Mouse (Mus musculus) kidney, postnatal 10 days (tissue): ENCODE measurements around the gene Opn5.

Experiments used
- DNase-seq: peaks from one replicate; pipeline ENCODE4 v3.0.0; 2021; ENCODE audit warnings: mixed read lengths

Opn5 gene

GRCm38 (mm10) chr17:42611295-42611694 is at the start of gene Opn5:
Gene Opn5 (minus strand): TSS chr17:42611395.
- DNase-seq: no peak

DNA sequence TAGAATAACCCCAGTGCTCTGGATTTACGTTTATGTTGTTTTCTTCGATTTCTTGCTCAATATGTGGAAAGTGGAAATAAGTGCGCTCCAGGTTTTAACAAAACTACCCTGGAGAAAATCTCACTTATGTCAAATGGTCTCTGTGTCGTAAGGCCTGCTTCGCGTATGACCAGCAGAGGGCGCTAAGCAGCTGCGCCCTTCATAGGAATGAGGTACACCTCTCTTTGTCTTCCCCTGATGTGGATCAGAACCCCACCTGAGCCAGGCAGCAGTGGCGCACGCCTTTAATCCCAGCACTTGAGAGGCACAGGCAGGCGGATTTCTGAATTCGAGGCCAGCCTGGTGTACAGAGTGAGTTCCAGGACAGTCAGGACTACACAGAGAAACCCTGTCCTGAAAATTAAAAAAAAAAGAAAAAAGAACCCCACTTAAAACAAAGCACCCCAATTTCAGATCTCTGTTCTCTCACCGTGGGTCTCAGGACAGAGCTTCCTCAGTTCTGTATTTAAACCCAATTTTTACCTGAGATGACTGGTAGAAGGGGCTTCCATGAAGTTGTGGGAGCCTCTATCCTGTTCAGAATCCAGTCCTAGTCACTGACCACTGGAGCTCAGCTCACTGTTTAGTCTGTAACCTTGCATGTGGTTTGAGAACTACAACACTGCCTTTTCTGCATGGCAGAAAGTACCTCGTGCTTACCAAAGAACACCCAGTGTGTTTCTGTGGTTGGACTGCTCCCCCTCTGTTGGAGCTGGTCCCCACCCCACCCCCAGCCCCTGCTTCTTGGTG is 47.6 kb upstream of the Opn5 start:
- peak; percentile 70 for DNase-seq

- no peak for DNase-seq
Observed at GRCm38 (mm10) chr17:42643416-42643815, 32.2 kb upstream of the Opn5 start.

DNA sequence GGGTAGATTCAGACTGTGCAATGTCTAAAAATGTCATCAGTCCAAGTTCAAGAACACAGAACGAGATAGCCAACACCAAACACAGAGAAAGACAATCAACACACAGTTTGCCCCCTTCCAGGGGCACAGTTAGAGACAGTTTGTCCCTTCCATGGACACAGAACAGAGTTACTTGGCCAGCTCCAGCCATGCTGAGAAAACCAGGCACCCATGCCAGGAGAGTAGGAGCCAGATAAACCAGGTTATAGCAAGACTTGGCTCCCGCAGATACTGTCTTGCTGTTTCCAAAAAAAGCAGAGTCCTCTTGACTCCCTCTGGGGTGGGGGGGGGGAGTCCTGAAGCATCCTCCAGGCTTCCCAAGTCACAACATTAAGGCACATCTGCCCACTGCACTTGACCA is 19.0 kb upstream of the Opn5 start:
- DNase-seq: no peak

DNA sequence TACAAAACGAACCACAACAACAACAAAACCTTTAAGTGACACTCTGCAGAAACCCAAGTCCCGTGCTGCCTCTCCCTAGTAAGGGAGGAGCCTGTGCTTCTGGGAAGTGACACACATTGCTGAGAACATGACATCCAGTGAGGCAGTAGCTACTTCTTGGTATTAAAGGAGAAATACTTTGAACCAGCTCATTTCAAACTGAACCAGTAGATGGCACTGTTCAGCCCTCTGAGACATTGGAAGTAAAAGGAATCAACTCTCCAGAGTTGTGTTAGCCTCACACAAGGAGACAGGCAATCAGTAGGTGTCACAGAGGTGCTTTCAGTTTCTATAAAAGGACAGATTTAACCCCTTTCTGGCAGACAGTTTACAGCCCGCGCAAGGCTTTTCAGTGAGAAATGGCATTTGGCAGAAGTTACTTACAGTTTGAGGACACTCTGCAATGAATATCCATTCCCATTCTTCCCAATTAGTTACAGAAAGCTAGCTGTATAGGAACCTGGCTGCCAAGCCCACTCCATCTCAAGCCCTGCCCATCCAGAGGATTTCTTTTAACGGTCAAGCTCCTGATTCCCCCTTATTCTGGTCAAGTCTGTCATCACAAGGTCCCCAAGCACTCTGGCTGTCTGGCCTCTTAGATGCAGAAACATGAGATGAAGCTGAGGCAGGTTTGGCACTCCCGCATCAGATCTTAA is 2.0 kb upstream of the Opn5 start:
- peak; percentile 57 for DNase-seq

- no peak for DNase-seq
Observed at GRCm38 (mm10) chr17:42608270-42608669, 2.9 kb downstream of the Opn5 start.

- peak; percentile 87 for DNase-seq
Observed at GRCm38 (mm10) chr17:42602829-42603784, 8.1 kb downstream of the Opn5 start.

DNA sequence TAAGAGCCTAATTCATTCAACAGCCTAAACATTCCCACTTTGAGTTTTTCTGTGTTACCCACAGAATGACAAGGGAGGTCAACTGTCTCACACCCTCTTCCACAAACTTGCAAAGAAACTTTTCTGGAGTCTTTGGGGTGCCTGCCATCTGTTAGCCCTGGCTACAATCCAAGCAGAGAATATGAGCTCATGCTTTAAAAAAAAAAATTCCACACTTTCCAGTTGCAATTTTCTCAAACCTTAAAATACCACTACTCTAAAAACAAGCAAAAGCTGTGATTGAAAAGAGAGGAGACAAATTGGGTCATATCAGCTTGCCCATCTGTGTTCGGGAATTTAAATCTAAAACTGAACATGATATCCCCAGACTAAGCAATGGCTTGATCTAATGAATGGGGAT is 24.7 kb downstream of the Opn5 start:
- DNase-seq: no peak

DNA sequence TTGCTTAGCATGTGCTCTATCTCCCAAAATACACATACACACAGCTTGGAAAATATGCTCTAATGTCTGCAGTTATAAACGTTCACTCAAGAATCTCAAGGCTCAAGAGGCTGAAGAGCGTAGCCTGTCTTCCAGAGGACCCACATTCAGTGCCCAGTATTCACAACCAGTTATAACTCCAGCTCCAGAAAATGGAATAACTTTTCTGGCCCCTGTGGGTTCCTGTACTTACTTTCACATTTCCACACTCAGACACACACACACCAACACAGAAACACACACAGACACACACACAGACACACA is 28.2 kb downstream of the Opn5 start:
- DNase-seq: no peak

DNA sequence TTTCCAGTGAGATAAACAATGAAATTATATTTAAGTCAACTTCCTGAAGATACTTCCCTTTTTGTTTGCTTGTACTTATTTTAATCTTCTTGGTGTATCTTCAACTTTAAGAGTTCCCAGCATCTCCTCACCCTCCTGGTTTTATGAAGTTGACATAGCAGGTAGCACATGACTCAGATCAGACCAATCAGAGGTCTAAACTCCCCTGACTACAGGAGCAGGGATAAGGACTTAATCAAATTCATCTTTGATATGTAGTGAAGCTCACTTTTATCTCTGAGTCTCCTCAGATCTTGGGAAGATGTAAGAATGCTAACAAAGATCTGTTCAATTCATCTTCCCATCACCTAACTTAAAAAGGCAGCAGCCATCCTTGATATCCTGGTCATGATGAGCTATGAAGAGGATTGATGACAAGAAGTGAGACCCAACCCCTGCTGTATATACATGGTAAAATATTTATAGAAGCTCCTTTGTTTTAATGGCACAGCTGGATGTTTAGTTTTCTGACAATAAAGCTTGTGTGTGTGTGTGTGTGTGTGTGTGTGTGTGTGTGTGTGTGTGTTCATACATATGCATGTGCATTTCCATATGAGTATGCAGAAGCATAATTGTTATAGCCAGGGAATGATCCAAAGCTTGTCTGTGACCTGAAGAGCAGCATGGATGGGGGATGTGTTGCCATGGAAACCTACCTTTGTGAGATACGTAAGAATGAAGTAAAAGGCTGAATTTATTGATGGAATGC is 28.7 kb downstream of the Opn5 start:
- no peak for DNase-seq

GRCm38 (mm10) chr17:42580623-42581022 is 30.6 kb downstream of the Opn5 start:
- DNase-seq: no peak

DNA sequence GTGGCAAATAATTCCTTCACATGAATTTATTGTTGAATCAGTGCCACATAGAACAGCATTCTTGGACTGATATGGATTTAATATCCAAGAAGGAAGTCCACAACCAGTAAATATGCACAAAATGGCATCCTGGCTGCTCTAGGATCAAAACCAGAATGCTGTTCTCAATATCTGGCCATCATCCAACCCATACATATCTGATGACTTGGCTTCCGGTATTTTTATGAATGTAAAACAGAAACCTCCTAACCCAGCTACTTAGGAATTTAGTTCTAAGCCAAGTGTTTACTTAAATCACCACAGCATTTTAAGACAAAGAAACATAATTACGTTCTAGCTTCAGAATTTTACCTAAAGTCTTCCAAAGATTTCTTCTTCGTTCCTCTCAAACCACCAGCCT is 31.0 kb downstream of the Opn5 start:
- no peak for DNase-seq

- DNase-seq: peak; percentile 13
Observed at GRCm38 (mm10) chr17:42576671-42577168, 34.5 kb downstream of the Opn5 start.

DNA sequence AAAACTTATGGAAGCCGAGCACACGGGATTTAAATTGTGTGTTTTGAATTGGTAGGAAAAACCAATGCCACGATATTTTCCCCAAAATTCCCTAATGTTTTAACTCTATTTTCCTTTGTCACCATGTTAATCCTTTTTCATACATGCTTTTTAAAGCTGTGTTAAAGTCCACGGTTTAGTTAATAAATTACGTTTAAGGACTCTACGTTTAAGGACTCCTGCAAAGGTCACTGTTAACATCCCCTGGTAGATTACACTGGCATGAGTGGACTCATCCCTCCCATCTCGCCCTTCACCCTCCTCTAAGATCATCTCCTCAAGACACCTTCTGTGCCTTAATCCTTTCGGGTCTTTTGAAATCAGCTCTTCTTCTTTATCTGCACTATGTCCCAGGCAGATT is 37.4 kb downstream of the Opn5 start:
- DNase-seq: no peak

DNA sequence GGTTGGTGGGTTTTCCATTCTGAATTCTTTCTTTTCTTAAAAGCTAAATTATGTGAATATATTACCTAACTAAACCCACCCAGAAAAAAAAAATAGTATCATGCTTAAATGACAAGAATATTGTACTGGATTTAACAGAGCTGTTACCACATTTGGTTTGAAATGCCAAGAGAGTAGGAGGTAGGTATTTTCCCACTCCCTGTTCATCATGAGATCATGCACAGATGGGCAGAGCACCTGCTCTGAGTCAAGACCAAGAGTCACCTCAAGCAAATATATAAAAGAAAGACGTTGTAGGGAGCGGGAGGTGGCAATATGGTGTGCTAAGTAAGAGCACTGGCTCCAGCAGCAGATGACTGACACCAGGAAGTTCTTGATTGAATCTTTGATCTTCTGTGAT is 61.6 kb downstream of the Opn5 start:
- DNase-seq: no peak

GRCm38 (mm10) chr17:42530147-42530546 is 81.0 kb downstream of the Opn5 start:
- DNase-seq: no peak

- no peak for DNase-seq
Observed at GRCm38 (mm10) chr17:42509356-42510262, 101.6 kb downstream of the Opn5 start.
